Mouse (Mus musculus): ENCODE measurements around the gene Smyd2. TPM values are rescaled to one million over a fixed set of nuclear protein-coding genes. Genes with fewer than 3 reads are reported as not detected.
A peak's percentile ranks its signal among the peaks of the same experiment; 100 is the strongest.

The Smyd2 gene
- 8.2 and 15.2 TPM in 2 replicates for polyA plus RNA-seq (2012; ENCODE audit: insufficient read depth, low replicate concordance)

GRCm38 (mm10) chr1:189921818-189922592 lies at the start of gene Smyd2:
TSS of gene Smyd2 (minus strand) at chr1:189922363.
- H3K4me1 ChIP-seq = peaks cover 50% of the 10 kb centered on the region
- no peaks in the 10 kb centered on the region for H3K9me3 ChIP-seq
- peak within 1 kb of the TSS; percentile 97 for H3K4me3 ChIP-seq (replicated peaks)
- peaks cover 2% of the 10 kb centered on the region for H3K27me3 ChIP-seq (replicated peaks)
- TF ChIP-seq GATA1 (IDR thresholded peaks at IDR 0.05; ENCODE audit: borderline replicate concordance, low read length) (no peak), FLI1 (IDR thresholded peaks at IDR 0.05; ENCODE audit: low read length) (no peak)
- H3K36me3 ChIP-seq (replicated peaks; ENCODE audit: low read length) = no peaks in the 10 kb centered on the region

GRCm38 (mm10) chr1:189970381-189970780 lies 48.2 kb upstream of the Smyd2 start:
- Histone ChIP-seq H3K36me3 (replicated peaks; ENCODE audit: low read length) (no peaks in the 10 kb centered on the region), H3K9me3 (no peaks in the 10 kb centered on the region), H3K4me3 (replicated peaks) (no peak overlapping the region), H3K4me1 (peaks cover 5% of the 10 kb centered on the region), H3K27me3 (replicated peaks) (peaks cover 9% of the 10 kb centered on the region)
- no peak for TF ChIP-seq GATA1 (IDR thresholded peaks at IDR 0.05; ENCODE audit: borderline replicate concordance, low read length)
- no peak for TF ChIP-seq FLI1 (IDR thresholded peaks at IDR 0.05; ENCODE audit: low read length)

DNA sequence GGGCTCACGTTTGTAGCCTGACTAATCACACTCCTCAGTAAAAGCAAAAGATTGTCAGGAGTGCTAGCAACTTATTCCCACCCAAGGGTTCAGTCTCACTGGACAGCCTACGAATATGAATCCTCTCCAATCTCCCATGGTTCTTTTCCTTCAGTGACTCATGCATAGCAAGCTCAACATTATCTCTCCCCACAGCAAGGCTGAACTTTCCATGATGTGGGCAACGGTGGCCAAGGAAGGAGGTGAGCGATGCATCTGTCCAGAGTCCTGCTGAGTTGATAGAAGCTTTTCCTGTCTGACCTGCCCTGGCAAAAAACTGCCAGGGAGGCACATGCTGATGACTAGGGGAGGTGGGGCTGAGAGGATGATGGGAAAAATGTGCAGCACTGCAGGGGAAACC lies 45.9 kb upstream of the Smyd2 start:
- Histone ChIP-seq H3K36me3 (replicated peaks; ENCODE audit: low read length) (no peaks in the 10 kb centered on the region), H3K4me1 (peaks cover 4% of the 10 kb centered on the region), H3K4me3 (replicated peaks) (no peak overlapping the region), H3K27me3 (replicated peaks) (peaks cover 4% of the 10 kb centered on the region), H3K9me3 (no peaks in the 10 kb centered on the region)
- no peak for TF ChIP-seq FLI1 (IDR thresholded peaks at IDR 0.05; ENCODE audit: low read length)
- no peak for TF ChIP-seq GATA1 (IDR thresholded peaks at IDR 0.05; ENCODE audit: borderline replicate concordance, low read length)

- Histone ChIP-seq H3K9me3 (peaks cover 6% of the 10 kb centered on the region; the same call in 1 of the 2 replicates), H3K27me3 (replicated peaks) (peaks cover 5% of the 10 kb centered on the region)
- TF ChIP-seq GATA1 (IDR thresholded peaks at IDR 0.05; ENCODE audit: borderline replicate concordance, low read length) (no peak), FLI1 (IDR thresholded peaks at IDR 0.05; ENCODE audit: low read length) (no peak)
Observed at GRCm38 (mm10) chr1:189960481-189960880, 38.3 kb upstream of the Smyd2 start.

GRCm38 (mm10) chr1:189959802-189960201 lies 37.6 kb upstream of the Smyd2 start:
- no peaks in the 10 kb centered on the region for H3K36me3 ChIP-seq (replicated peaks; ENCODE audit: low read length)
- no peaks in the 10 kb centered on the region for H3K4me1 ChIP-seq
- H3K27me3 ChIP-seq (replicated peaks) = peaks cover 5% of the 10 kb centered on the region
- no peak overlapping the region for H3K4me3 ChIP-seq (replicated peaks)
- TF ChIP-seq GATA1 (IDR thresholded peaks at IDR 0.05; ENCODE audit: borderline replicate concordance, low read length) (no peak), FLI1 (IDR thresholded peaks at IDR 0.05; ENCODE audit: low read length) (no peak)
- peaks cover 6% of the 10 kb centered on the region; the same call in 1 of the 2 replicates for H3K9me3 ChIP-seq

More at GRCm38 (mm10) chr1:189960481-189960880, 38.3 kb upstream of the Smyd2 start:
- H3K4me1 ChIP-seq = no peaks in the 10 kb centered on the region
- no peak overlapping the region for H3K4me3 ChIP-seq (replicated peaks)
- H3K36me3 ChIP-seq (replicated peaks; ENCODE audit: low read length) = no peaks in the 10 kb centered on the region

DNA sequence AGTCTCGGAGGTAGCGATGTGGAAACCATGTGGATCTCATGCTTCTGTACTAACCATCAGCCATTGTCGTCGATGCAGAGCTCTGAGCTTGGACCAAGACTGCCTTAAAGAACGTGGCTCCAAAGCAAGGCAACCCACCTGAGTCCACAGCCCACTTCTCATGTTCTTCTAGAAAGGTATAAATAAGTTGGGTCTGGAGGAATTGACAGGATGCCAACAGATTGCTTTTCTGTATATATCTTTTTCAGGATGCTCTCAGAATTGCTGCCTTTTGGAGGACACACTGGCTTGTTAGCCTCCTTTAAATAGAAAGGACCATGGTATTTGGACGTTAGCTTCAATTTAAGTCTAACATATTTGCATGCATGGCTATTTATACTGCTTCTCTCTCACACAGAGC lies 29.7 kb upstream of the Smyd2 start:
- TF ChIP-seq FLI1 (IDR thresholded peaks at IDR 0.05; ENCODE audit: low read length) = no peak
- TF ChIP-seq GATA1 (IDR thresholded peaks at IDR 0.05; ENCODE audit: borderline replicate concordance, low read length) = no peak
- H3K4me3 ChIP-seq (replicated peaks) = no peak overlapping the region
- peaks cover 6% of the 10 kb centered on the region for H3K27me3 ChIP-seq (replicated peaks)
- H3K36me3 ChIP-seq (replicated peaks; ENCODE audit: low read length) = no peaks in the 10 kb centered on the region
- H3K4me1 ChIP-seq = no peaks in the 10 kb centered on the region
- H3K9me3 ChIP-seq = no peaks in the 10 kb centered on the region

DNA sequence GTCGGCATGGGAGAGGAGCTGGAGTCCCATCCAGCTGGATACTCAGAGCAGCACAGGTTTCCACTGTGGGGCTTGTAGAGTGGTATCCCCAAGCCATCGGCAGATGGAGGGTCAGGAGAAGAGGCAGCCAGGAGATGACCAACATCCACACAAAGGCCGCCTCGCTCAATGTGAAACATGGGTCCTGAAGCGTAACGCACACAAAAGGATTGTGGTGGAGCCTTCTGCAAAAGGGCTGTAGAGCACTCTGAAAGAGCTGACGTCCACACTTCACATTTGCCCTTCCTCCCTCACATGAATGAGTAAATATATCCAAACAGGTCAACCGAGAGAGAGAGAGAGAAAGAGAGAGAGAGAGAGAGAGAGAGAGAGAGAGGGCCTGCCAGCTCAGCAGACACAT lies 25.2 kb upstream of the Smyd2 start:
- no peaks in the 10 kb centered on the region for H3K36me3 ChIP-seq (replicated peaks; ENCODE audit: low read length)
- no peaks in the 10 kb centered on the region for H3K4me1 ChIP-seq
- peaks cover 3% of the 10 kb centered on the region for H3K27me3 ChIP-seq (replicated peaks)
- TF ChIP-seq GATA1 (IDR thresholded peaks at IDR 0.05; ENCODE audit: borderline replicate concordance, low read length) = no peak
- TF ChIP-seq FLI1 (IDR thresholded peaks at IDR 0.05; ENCODE audit: low read length) = no peak
- H3K9me3 ChIP-seq = no peaks in the 10 kb centered on the region
- no peak overlapping the region for H3K4me3 ChIP-seq (replicated peaks)

- Histone ChIP-seq H3K27me3 (replicated peaks) (peaks cover 3% of the 10 kb centered on the region), H3K9me3 (no peaks in the 10 kb centered on the region), H3K4me1 (no peaks in the 10 kb centered on the region), H3K36me3 (replicated peaks; ENCODE audit: low read length) (no peaks in the 10 kb centered on the region), H3K4me3 (replicated peaks) (no peak overlapping the region)
- no peak for TF ChIP-seq FLI1 (IDR thresholded peaks at IDR 0.05; ENCODE audit: low read length)
- TF ChIP-seq GATA1 (IDR thresholded peaks at IDR 0.05; ENCODE audit: borderline replicate concordance, low read length) = no peak
Observed at GRCm38 (mm10) chr1:189946126-189946525, 24.0 kb upstream of the Smyd2 start.

DNA sequence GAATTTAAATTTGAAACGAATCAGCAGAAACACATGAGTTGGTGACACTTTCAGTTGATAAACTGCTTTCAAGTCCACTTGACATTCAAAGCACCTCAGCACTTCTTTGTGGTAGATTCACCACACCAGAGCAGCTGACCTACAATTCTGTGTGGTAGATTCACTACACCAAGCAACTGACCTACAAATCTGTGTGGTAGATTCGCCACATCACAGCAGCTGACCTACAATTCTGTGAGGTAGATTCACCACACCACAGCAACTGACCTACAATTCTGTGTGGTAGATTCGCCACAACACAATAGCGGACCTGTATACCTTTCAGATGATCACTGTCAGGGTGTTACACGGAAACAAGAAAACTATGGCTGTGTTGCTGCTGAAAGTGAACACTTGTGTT lies 19.6 kb upstream of the Smyd2 start:
- H3K9me3 ChIP-seq = no peaks in the 10 kb centered on the region
- H3K36me3 ChIP-seq (replicated peaks; ENCODE audit: low read length) = no peaks in the 10 kb centered on the region
- H3K4me3 ChIP-seq (replicated peaks) = no peak overlapping the region
- H3K4me1 ChIP-seq = no peaks in the 10 kb centered on the region
- peaks cover 2% of the 10 kb centered on the region for H3K27me3 ChIP-seq (replicated peaks)
- no peak for TF ChIP-seq GATA1 (IDR thresholded peaks at IDR 0.05; ENCODE audit: borderline replicate concordance, low read length)
- no peak for TF ChIP-seq FLI1 (IDR thresholded peaks at IDR 0.05; ENCODE audit: low read length)

DNA sequence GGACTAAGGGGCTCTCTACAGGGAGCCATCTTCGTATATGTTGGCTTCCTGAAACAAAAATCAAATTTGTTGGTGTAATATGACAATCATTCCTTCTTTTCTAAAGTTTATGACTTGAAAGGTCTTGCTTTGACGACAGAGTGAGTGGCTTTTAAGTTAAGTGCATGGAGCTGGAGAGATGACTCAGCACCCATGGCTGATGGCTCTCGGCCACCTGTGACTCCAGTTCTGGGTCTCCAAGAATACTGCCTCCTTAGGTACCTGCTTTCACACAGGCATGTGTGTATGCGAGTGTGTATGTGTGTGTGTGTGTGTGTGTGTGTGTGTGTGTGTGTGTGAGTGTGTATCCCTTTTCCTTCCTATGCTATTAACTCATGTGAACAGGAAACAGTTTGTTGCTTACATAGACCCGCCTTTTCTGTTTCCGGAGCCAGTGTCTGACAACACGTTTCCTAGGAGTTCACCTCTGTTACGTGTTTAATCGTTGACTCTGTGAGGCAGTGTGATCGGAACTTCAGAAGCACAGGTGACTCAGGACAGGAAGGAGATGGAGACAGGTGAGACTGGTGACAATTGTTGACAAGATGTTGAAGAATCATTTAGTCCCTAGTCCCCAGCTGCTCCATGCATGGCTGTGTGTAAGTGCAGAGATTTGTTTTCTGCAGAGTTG lies 14.4 kb upstream of the Smyd2 start:
- Histone ChIP-seq H3K4me3 (replicated peaks) (no peak overlapping the region), H3K4me1 (peaks cover 16% of the 10 kb centered on the region)

More for the DNA sequence above, 14.4 kb upstream of the Smyd2 start:
- H3K27me3 ChIP-seq (replicated peaks) = peaks cover 7% of the 10 kb centered on the region
- no peaks in the 10 kb centered on the region for H3K36me3 ChIP-seq (replicated peaks; ENCODE audit: low read length)
- no peaks in the 10 kb centered on the region for H3K9me3 ChIP-seq
- TF ChIP-seq FLI1 (IDR thresholded peaks at IDR 0.05; ENCODE audit: low read length) (no peak), GATA1 (IDR thresholded peaks at IDR 0.05; ENCODE audit: borderline replicate concordance, low read length) (no peak)

Measured in megakaryocyte, embryonic 14.5 days (primary cell).